ENCODE assay signal across 8 mouse cellular contexts in genomic region chr13:51017727-51018321, GRCm38 (mm10).
A peak's percentile ranks its signal among the peaks of the same experiment; 100 is the strongest.
DNase-seq lines count a peak whose midpoint lies in the region; ATAC-seq and TF ChIP-seq lines count a peak whose summit lies in the region.

No protein-coding gene starts in this region.

- H3K4me2 ChIP-seq in neural tube, embryonic 15.5 days: no peak overlapping the region
- H3K4me2 ChIP-seq in heart, embryonic 16.5 days (ENCODE audit: low read depth, low read length): peak overlapping the region; percentile 37
- no peak overlapping the region for H3K4me2 ChIP-seq in limb, embryonic 12.5 days
- H3K4me2 ChIP-seq in liver, postnatal 0 days (ENCODE audit: low read depth, low read length): no peak overlapping the region

- no peaks in the 10 kb centered on the region for H3K27me3 ChIP-seq in neural tube, embryonic 15.5 days (replicated peaks)
- H3K27me3 ChIP-seq in heart, embryonic 16.5 days (ENCODE audit: control insufficient read depth, insufficient read depth, low read length): no peaks in the 10 kb centered on the region
- no peaks in the 10 kb centered on the region for H3K27me3 ChIP-seq in limb, embryonic 12.5 days
- H3K27me3 ChIP-seq in liver, postnatal 0 days (ENCODE audit: insufficient read depth, low read length): no peaks in the 10 kb centered on the region

- peaks cover 10% of the 10 kb centered on the region; the same call in 1 of the 2 replicates for H3K4me1 ChIP-seq in neural tube, embryonic 15.5 days
- H3K4me1 ChIP-seq in heart, embryonic 16.5 days (ENCODE audit: control insufficient read depth, insufficient read depth, low read length): peaks cover 20% of the 10 kb centered on the region
- peaks cover 35% of the 10 kb centered on the region for H3K4me1 ChIP-seq in limb, embryonic 12.5 days (replicated peaks)
- no peaks in the 10 kb centered on the region for H3K4me1 ChIP-seq in liver, postnatal 0 days (ENCODE audit: insufficient read depth)

- no peak overlapping the region for H3K9ac ChIP-seq in neural tube, embryonic 15.5 days (replicated peaks)
- H3K9ac ChIP-seq in heart, embryonic 16.5 days (ENCODE audit: low read length): no peak overlapping the region; the same call in 1 of the 2 replicates
- no peak overlapping the region for H3K9ac ChIP-seq in limb, embryonic 12.5 days (replicated peaks)
- H3K9ac ChIP-seq in liver, postnatal 0 days (replicated peaks): no peak overlapping the region

- ATAC-seq in neural tube, embryonic 15.5 days (ENCODE audit: low FRiP score): no peak
- peak; percentile 73 for ATAC-seq in heart, embryonic 16.5 days (replicated peaks; ENCODE audit: extremely low read depth, insufficient read depth, low FRiP score)
- ATAC-seq in limb, embryonic 12.5 days (ENCODE audit: insufficient number of reproducible peaks, insufficient read depth, low FRiP score, low TSS enrichment, low read depth): peak; percentile 62; the same call in 1 of the 2 replicates
- no peak for ATAC-seq in CD4-positive, CD25-positive, alpha-beta regulatory T cell, adult 4 months
- ATAC-seq in liver, postnatal 0 days: no peak

- no peak for TF ChIP-seq EP300 in liver, postnatal 0 days (IDR thresholded peaks at IDR 0.05; ENCODE audit: low read depth)

- DNase-seq in neural tube, embryonic 10.5 days (ENCODE audit: extremely low spot score, low spot score): peak; percentile 61
- DNase-seq in liver, postnatal 0 days: no peak
- DNase-seq in cerebellum, adult 11-12 months: no peak
- no peak for DNase-seq in left cerebral cortex, postnatal 25 days (ENCODE audit: low spot score in 2 of 2)

- no peak for TF ChIP-seq CTCF in liver, postnatal 0 days (IDR thresholded peaks at IDR 0.05; ENCODE audit: low read depth)

- WGBS in neural tube, embryonic 15.5 days: 35% methylated on average over 10 of the region's 10 CpGs
- WGBS in heart, embryonic 16.5 days: 16% methylated on average over 10 of the region's 10 CpGs
- WGBS in limb, embryonic 12.5 days: 8% methylated on average over 10 of the region's 10 CpGs
- 43% methylated on average over 10 of the region's 10 CpGs for WGBS in liver, postnatal 0 days (ENCODE audit: insufficient replicate concordance)

- H3K9me3 ChIP-seq in neural tube, embryonic 15.5 days (replicated peaks): no peaks in the 10 kb centered on the region
- H3K9me3 ChIP-seq in heart, embryonic 16.5 days (replicated peaks; ENCODE audit: control insufficient read depth, low read length): no peaks in the 10 kb centered on the region
- H3K9me3 ChIP-seq in limb, embryonic 12.5 days: no peaks in the 10 kb centered on the region
- no peaks in the 10 kb centered on the region for H3K9me3 ChIP-seq in liver, postnatal 0 days (ENCODE audit: low read length)

- H3K36me3 ChIP-seq in neural tube, embryonic 15.5 days: no peaks in the 10 kb centered on the region
- no peaks in the 10 kb centered on the region for H3K36me3 ChIP-seq in heart, embryonic 16.5 days (ENCODE audit: control insufficient read depth, insufficient read depth)
- no peaks in the 10 kb centered on the region for H3K36me3 ChIP-seq in limb, embryonic 12.5 days
- H3K36me3 ChIP-seq in liver, postnatal 0 days (replicated peaks; ENCODE audit: insufficient read depth, low read length): no peaks in the 10 kb centered on the region

- intact Hi-C loops in left cerebral cortex, postnatal 25 days (cut with DNase I): no loop called here

- no peak overlapping the region for H3K4me3 ChIP-seq in neural tube, embryonic 15.5 days (replicated peaks)
- no peak overlapping the region for H3K4me3 ChIP-seq in heart, embryonic 16.5 days (ENCODE audit: low read length)
- H3K4me3 ChIP-seq in limb, embryonic 12.5 days (replicated peaks): no peak overlapping the region
- H3K4me3 ChIP-seq in liver, postnatal 0 days (ENCODE audit: low read depth, low read length): no peak overlapping the region

- no peak overlapping the region for H3K27ac ChIP-seq in neural tube, embryonic 15.5 days (replicated peaks)
- peak overlapping the region; percentile 68 for H3K27ac ChIP-seq in heart, embryonic 16.5 days (ENCODE audit: low read length)
- H3K27ac ChIP-seq in limb, embryonic 12.5 days: peak overlapping the region; percentile 84
- no peak overlapping the region for H3K27ac ChIP-seq in liver, postnatal 0 days (ENCODE audit: low read depth)

Comparison
In these comparisons a context has a peak if more than half of its experiments do, and no peak if none do; other contexts are left out.
1. ATAC-seq: peak in heart, embryonic 16.5 days (single experiment) and limb, embryonic 12.5 days (single experiment); none in neural tube, embryonic 15.5 days (single experiment), CD4-positive, CD25-positive, alpha-beta regulatory T cell, adult 4 months (single experiment) and liver, postnatal 0 days (single experiment).
2. H3K27ac ChIP-seq: peak in heart, embryonic 16.5 days (single experiment) and limb, embryonic 12.5 days (single experiment); none in neural tube, embryonic 15.5 days (single experiment) and liver, postnatal 0 days (single experiment).